Mouse (Mus musculus) lung, embryonic 16.5 days (tissue): ENCODE measurements around the gene Rbfox2. TPM values are rescaled to one million over a fixed set of nuclear protein-coding genes. Genes with fewer than 3 reads are reported as not detected.

Experiments used
- ATAC-seq: fragments of 200-750 bp; cut with Nextera tagmentation; 2 replicates; pipeline ENCODE4 v1.8.0; 2017; ENCODE audit warnings: low read depth, mild to moderate bottlenecking, moderate library complexity
- H3K27ac ChIP-seq: fragments of 300-500 bp; sonication (generic); 2 replicates; pipeline ENCODE4 v1.5.1; 2014; ENCODE audit warnings: mild to moderate bottlenecking, control low read depth, low read length
- H3K27me3 ChIP-seq: fragments of 300-500 bp; sonication (generic); 2 replicates; pipeline ENCODE4 v1.6.1; 2014; ENCODE audit warnings: low read depth, low read length, mixed read lengths; ENCODE audit not compliant: control insufficient read depth, insufficient read depth
- H3K36me3 ChIP-seq: fragments of 300-500 bp; sonication (generic); 2 replicates; pipeline ENCODE4 v1.6.1; 2014; ENCODE audit warnings: low read length; ENCODE audit not compliant: control insufficient read depth, insufficient read depth
- H3K4me1 ChIP-seq: fragments of 300-500 bp; sonication (generic); replicated peaks from 2 replicates; pipeline ENCODE4 v1.6.1; 2014; ENCODE audit warnings: low read length, mixed read lengths; ENCODE audit not compliant: control insufficient read depth, insufficient read depth
- H3K4me2 ChIP-seq: fragments of 300-500 bp; sonication (generic); 2 replicates; pipeline ENCODE4 v1.6.1; 2014; ENCODE audit warnings: low read depth, low read length, control low read depth
- H3K4me3 ChIP-seq: fragments of 300-500 bp; sonication (generic); 2 replicates; pipeline ENCODE4 v1.5.1; 2014; ENCODE audit warnings: mild to moderate bottlenecking, low read length, control low read depth
- H3K9ac ChIP-seq: fragments of 300-500 bp; sonication (generic); 2 replicates; pipeline ENCODE4 v1.6.1; 2014; ENCODE audit warnings: low read length, control low read depth
- H3K9me3 ChIP-seq: fragments of 300-500 bp; sonication (generic); 2 replicates; pipeline ENCODE4 v1.6.1; 2016; ENCODE audit warnings: low read length; ENCODE audit not compliant: control insufficient read depth
- WGBS: fragments of 180-500 bp; shearing (Covaris S2); extraction: QIAGEN DNeasy Blood & Tissue Kit; methylation state at CpG from one replicate; pipeline ENCODE4 v1.1.7; 2014; 5-methylcytosine and 5-hydroxymethylcytosine counted together
- polyA plus RNA-seq: library from polyadenylated mRNA; unstranded; fragments of >200 nt; fragmentation: Nextera tagmentation; extraction: Ambion mirVana; gene quantifications from 2 replicates; pipeline ENCODE4 v1.2.1, GENCODE M21; 2015

Rbfox2 gene
- polyA plus RNA-seq, 1 experiment from 2014 or later: 41.9 TPM

DNA sequence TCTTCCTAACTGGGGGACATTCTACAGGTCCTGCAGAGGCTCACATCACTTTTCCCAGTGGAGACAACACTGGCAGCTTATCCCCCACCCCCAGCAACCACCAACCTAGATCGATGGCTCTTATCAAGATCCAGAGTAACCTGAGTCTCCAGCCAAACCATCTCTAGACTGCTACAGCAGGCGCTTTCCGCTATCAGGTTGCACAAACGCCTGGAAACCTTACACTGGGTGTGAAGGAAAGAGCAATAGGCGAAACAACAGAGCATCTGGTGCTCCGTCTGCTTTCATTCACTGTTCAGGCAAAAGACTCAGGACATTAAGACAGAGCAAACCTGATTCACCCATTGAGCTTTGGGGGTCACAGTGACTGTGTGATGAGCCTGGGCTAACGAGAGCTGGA lies 15.3 kb downstream of the Rbfox2 start:
- no peak overlapping the region for H3K9ac ChIP-seq
- no peaks in the 10 kb centered on the region for H3K36me3 ChIP-seq
- H3K4me2 ChIP-seq: no peak overlapping the region
- H3K4me3 ChIP-seq: no peak overlapping the region
- ATAC-seq: no peak
- no peaks in the 10 kb centered on the region for H3K27me3 ChIP-seq
- H3K4me1 ChIP-seq: peaks cover 15% of the 10 kb centered on the region
- 41% methylated on average over 7 of the region's 7 CpGs for WGBS
- H3K27ac ChIP-seq: no peak overlapping the region
- no peaks in the 10 kb centered on the region for H3K9me3 ChIP-seq

DNA sequence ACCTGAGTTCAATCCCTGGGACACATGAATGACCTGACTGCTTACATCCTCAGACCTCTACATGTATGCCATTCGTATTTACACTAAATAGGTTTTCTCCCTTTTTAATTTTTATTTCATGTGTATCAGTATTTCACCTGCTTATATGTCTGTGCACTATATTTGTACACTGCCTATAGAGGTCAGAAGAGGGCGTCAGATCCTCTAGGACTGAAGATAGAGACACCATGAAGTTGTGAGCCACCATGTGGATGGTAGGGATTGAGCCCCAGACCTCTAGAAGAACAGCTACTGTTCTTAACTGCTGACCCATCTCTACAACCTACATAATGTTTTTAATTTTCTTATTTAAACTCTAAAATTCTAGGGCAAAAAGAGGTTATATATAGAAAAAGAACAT lies 16.5 kb downstream of the Rbfox2 start:
- H3K36me3 ChIP-seq: no peaks in the 10 kb centered on the region
- no peak overlapping the region for H3K4me2 ChIP-seq
- no peaks in the 10 kb centered on the region for H3K27me3 ChIP-seq
- H3K27ac ChIP-seq: no peak overlapping the region
- no peak overlapping the region for H3K9ac ChIP-seq
- ATAC-seq: no peak
- 58% methylated on average over 2 of the region's 2 CpGs for WGBS
- no peaks in the 10 kb centered on the region for H3K9me3 ChIP-seq
- peaks cover 15% of the 10 kb centered on the region for H3K4me1 ChIP-seq
- H3K4me3 ChIP-seq: no peak overlapping the region

GRCm38 (mm10) chr15:77280130-77280529 lies 26.7 kb downstream of the Rbfox2 start:
- 0 out of 2 replicates have a peak overlapping the region, but pooled peaks have one; percentile 3 for H3K27ac ChIP-seq
- WGBS: 80% methylated on average over 1 of the region's 1 CpGs
- 0 out of 2 replicates have a peak, but pooled peaks have one; percentile 38 for ATAC-seq

GRCm38 (mm10) chr15:77278825-77279224 lies 28.0 kb downstream of the Rbfox2 start:
- Histone ChIP-seq H3K4me1 (peaks cover 10% of the 10 kb centered on the region), H3K27me3 (no peaks in the 10 kb centered on the region), H3K4me2 (no peak overlapping the region), H3K27ac (no peak overlapping the region; the same call in 1 of the 2 replicates), H3K36me3 (no peaks in the 10 kb centered on the region), H3K4me3 (no peak overlapping the region), H3K9ac (no peak overlapping the region), H3K9me3 (no peaks in the 10 kb centered on the region)
- peak; percentile 66; the same call in 1 of the 2 replicates for ATAC-seq
- WGBS: 51% methylated on average over 5 of the region's 5 CpGs

More at GRCm38 (mm10) chr15:77280130-77280529, 26.7 kb downstream of the Rbfox2 start:
- no peak overlapping the region for H3K9ac ChIP-seq
- H3K9me3 ChIP-seq: no peaks in the 10 kb centered on the region
- H3K4me1 ChIP-seq: peaks cover 10% of the 10 kb centered on the region
- no peak overlapping the region for H3K4me2 ChIP-seq
- H3K27me3 ChIP-seq: no peaks in the 10 kb centered on the region
- H3K4me3 ChIP-seq: no peak overlapping the region
- no peaks in the 10 kb centered on the region for H3K36me3 ChIP-seq

GRCm38 (mm10) chr15:77276838-77277725 lies 29.7 kb downstream of the Rbfox2 start:
- 43% methylated on average over 3 of the region's 3 CpGs for WGBS
- Histone ChIP-seq H3K9ac (no peak overlapping the region), H3K4me2 (no peak overlapping the region), H3K36me3 (no peaks in the 10 kb centered on the region), H3K4me1 (peaks cover 10% of the 10 kb centered on the region), H3K27ac (no peak overlapping the region), H3K27me3 (no peaks in the 10 kb centered on the region), H3K4me3 (no peak overlapping the region), H3K9me3 (no peaks in the 10 kb centered on the region)
- no peak for ATAC-seq

GRCm38 (mm10) chr15:77276300-77276699 lies 30.5 kb downstream of the Rbfox2 start:
- peaks cover 10% of the 10 kb centered on the region for H3K4me1 ChIP-seq
- 52% methylated on average over 1 of the region's 1 CpGs for WGBS
- H3K4me2 ChIP-seq: no peak overlapping the region
- H3K4me3 ChIP-seq: no peak overlapping the region
- H3K9ac ChIP-seq: no peak overlapping the region
- H3K27me3 ChIP-seq: no peaks in the 10 kb centered on the region
- H3K36me3 ChIP-seq: no peaks in the 10 kb centered on the region
- no peak overlapping the region for H3K27ac ChIP-seq
- no peak for ATAC-seq
- no peaks in the 10 kb centered on the region for H3K9me3 ChIP-seq

- ATAC-seq: no peak
- Histone ChIP-seq H3K36me3 (no peaks in the 10 kb centered on the region), H3K4me3 (no peak overlapping the region), H3K27me3 (no peaks in the 10 kb centered on the region), H3K9ac (no peak overlapping the region), H3K4me1 (peaks cover 10% of the 10 kb centered on the region), H3K9me3 (no peaks in the 10 kb centered on the region), H3K27ac (no peak overlapping the region), H3K4me2 (no peak overlapping the region)
- WGBS: 60% methylated on average over 2 of the region's 2 CpGs
Observed at GRCm38 (mm10) chr15:77275572-77275971, 31.2 kb downstream of the Rbfox2 start.

- 85% methylated on average over 6 of the region's 6 CpGs for WGBS
- Histone ChIP-seq H3K4me2 (no peak overlapping the region), H3K4me1 (peaks cover 10% of the 10 kb centered on the region), H3K4me3 (no peak overlapping the region), H3K9me3 (no peaks in the 10 kb centered on the region), H3K27ac (no peak overlapping the region), H3K9ac (no peak overlapping the region), H3K36me3 (no peaks in the 10 kb centered on the region), H3K27me3 (no peaks in the 10 kb centered on the region)
- ATAC-seq: no peak
Observed at GRCm38 (mm10) chr15:77273947-77274346, 32.9 kb downstream of the Rbfox2 start.

- Histone ChIP-seq H3K27me3 (no peaks in the 10 kb centered on the region), H3K4me3 (no peak overlapping the region), H3K27ac (no peak overlapping the region), H3K36me3 (no peaks in the 10 kb centered on the region), H3K9ac (no peak overlapping the region), H3K4me2 (no peak overlapping the region), H3K9me3 (no peaks in the 10 kb centered on the region), H3K4me1 (peaks cover 3% of the 10 kb centered on the region; the same call in 1 of the 2 replicates)
- WGBS: 93% methylated on average over 5 of the region's 5 CpGs
- ATAC-seq: no peak
Observed at GRCm38 (mm10) chr15:77271285-77271684, 35.5 kb downstream of the Rbfox2 start.
